ENCODE assay signal across 8 mouse cellular contexts in the genomic region with DNA sequence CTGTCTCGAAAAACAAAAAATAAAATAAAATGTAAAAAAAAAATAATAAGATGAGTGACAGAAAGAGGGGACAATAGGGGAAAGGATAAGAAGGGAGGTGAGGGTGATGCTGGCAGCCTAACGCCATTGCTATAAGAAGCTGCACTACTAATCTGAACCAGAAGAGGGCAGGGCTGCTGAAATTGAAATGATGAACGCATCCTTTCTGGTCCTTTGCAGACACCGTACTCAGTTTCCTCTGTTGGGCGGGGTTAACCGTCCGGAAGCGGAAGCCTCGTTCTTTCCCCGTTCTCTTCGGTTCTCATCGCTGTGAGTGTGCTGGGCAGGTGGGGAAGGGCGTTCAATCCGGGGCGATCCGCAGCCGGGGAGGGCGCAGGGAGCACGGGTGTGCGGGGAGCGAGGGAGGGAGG. TPM values are rescaled to one million over a fixed set of nuclear protein-coding genes. Genes with fewer than 3 reads are reported as not detected.
A peak's percentile ranks its signal among the peaks of the same experiment; 100 is the strongest.
DNase-seq lines count a peak whose midpoint lies in the region; ATAC-seq lines count a peak whose summit lies in the region.

A gene (plus strand): TSS at position 224 of the 410 bp plus-strand sequence.

- ATAC-seq in embryonic facial prominence, embryonic 13.5 days (ENCODE audit: insufficient number of reproducible peaks, insufficient read depth, low FRiP score, low TSS enrichment, low read depth) = peak; percentile 78
- peak; percentile 85 for ATAC-seq in midbrain, embryonic 12.5 days (ENCODE audit: low FRiP score, low read depth)

- peak within 1 kb of the TSS; percentile 94 for H3K4me3 ChIP-seq in embryonic facial prominence, embryonic 13.5 days
- H3K4me3 ChIP-seq in limb, embryonic 10.5 days = peak within 1 kb of the TSS; percentile 94
- H3K4me3 ChIP-seq in midbrain, embryonic 12.5 days = peak within 1 kb of the TSS; percentile 77

- H3K27me3 ChIP-seq in embryonic facial prominence, embryonic 13.5 days = peaks cover 8% of the 10 kb centered on the region
- H3K27me3 ChIP-seq in limb, embryonic 10.5 days (ENCODE audit: low read depth, poor library complexity, severe bottlenecking) = peaks cover 25% of the 10 kb centered on the region
- peaks cover 20% of the 10 kb centered on the region for H3K27me3 ChIP-seq in midbrain, embryonic 12.5 days

- DNase-seq in 3T3-L1 (ENCODE audit: low read depth, low spot score) = peak; percentile 98
- DNase-seq in adrenal gland, postnatal 4 days (ENCODE audit: low spot score in 2 of 2) = peak; percentile 75 to 85
- DNase-seq in heart, adult 18-20 months = peak; percentile 95 to 99
- DNase-seq in kidney, adult 18-20 months = peak; percentile 95
- peak; percentile 93 for DNase-seq in limb, embryonic 10.5 days (ENCODE audit: low spot score)
- DNase-seq in skeletal muscle tissue, adult 2 months (ENCODE audit: low read depth, low spot score) = peak; percentile 89

- peak within 1 kb of the TSS; percentile 96 for H3K9ac ChIP-seq in embryonic facial prominence, embryonic 13.5 days
- peak within 1 kb of the TSS; percentile 94 for H3K9ac ChIP-seq in midbrain, embryonic 12.5 days (replicated peaks)

- peak within 1 kb of the TSS; percentile 94 for H3K27ac ChIP-seq in embryonic facial prominence, embryonic 13.5 days
- peak within 1 kb of the TSS; percentile 96 for H3K27ac ChIP-seq in limb, embryonic 10.5 days
- H3K27ac ChIP-seq in midbrain, embryonic 12.5 days (replicated peaks) = peak within 1 kb of the TSS; percentile 89

- peak within 1 kb of the TSS; percentile 91 for H3K4me2 ChIP-seq in embryonic facial prominence, embryonic 13.5 days
- peak within 1 kb of the TSS; percentile 98 for H3K4me2 ChIP-seq in midbrain, embryonic 12.5 days (replicated peaks)

- no peaks in the 10 kb centered on the region for H3K9me3 ChIP-seq in embryonic facial prominence, embryonic 13.5 days
- H3K9me3 ChIP-seq in limb, embryonic 10.5 days (replicated peaks) = no peaks in the 10 kb centered on the region
- no peaks in the 10 kb centered on the region for H3K9me3 ChIP-seq in midbrain, embryonic 12.5 days

- H3K4me1 ChIP-seq in embryonic facial prominence, embryonic 13.5 days = peaks cover 13% of the 10 kb centered on the region
- peaks cover 31% of the 10 kb centered on the region for H3K4me1 ChIP-seq in limb, embryonic 10.5 days
- peaks cover 22% of the 10 kb centered on the region for H3K4me1 ChIP-seq in midbrain, embryonic 12.5 days

- peaks cover 34% of the 10 kb centered on the region for H3K36me3 ChIP-seq in embryonic facial prominence, embryonic 13.5 days
- H3K36me3 ChIP-seq in limb, embryonic 10.5 days = peaks cover 37% of the 10 kb centered on the region
- peaks cover 32% of the 10 kb centered on the region for H3K36me3 ChIP-seq in midbrain, embryonic 12.5 days

- WGBS in embryonic facial prominence, embryonic 13.5 days = 0% methylated on average over 15 of the region's 21 CpGs
- 1% methylated on average over 19 of the region's 21 CpGs for WGBS in limb, embryonic 10.5 days
- 0% methylated on average over 19 of the region's 21 CpGs for WGBS in midbrain, embryonic 12.5 days

RNA-seq across cellular contexts. Expression of the gene that starts here (rescaled TPM):
- 1,000 to 10,000 TPM; 1,445 to 1,502 TPM for total RNA-seq in adrenal gland, postnatal 4 days (2021)
- polyA plus RNA-seq in embryonic facial prominence, embryonic 13.5 days (2015; fragmentation: Nextera tagmentation; extraction: Ambion mirVana) = 1,049 and 1,157 TPM in 2 replicates
- total RNA-seq in heart, adult 18-20 months (2021) = 100 to 1,000 TPM; 681 to 698 TPM
- polyA plus RNA-seq in limb, embryonic 10.5 days (2016; fragmentation: Nextera tagmentation; extraction: Ambion mirVana) = 966 and 1,201 TPM in 2 replicates
- 839 and 864 TPM in 2 replicates for polyA plus RNA-seq in midbrain, embryonic 12.5 days (2016; fragmentation: Nextera tagmentation; extraction: Ambion mirVana)

Comparison
In these comparisons a context has a peak if more than half of its experiments do, and no peak if none do; other contexts are left out.
1. Peak in every context shown above with its lines: DNase-seq, ATAC-seq, H3K4me3 ChIP-seq and H3K27ac ChIP-seq.